9 mouse cellular contexts compared by ENCODE assay signal in genomic region chr5:77245463-77245786, GRCm38 (mm10). TPM values are rescaled to one million over a fixed set of nuclear protein-coding genes. Genes with fewer than 3 reads are reported as not detected.
DNase-seq lines count a peak whose midpoint lies in the region; ATAC-seq and TF ChIP-seq lines count a peak whose summit lies in the region.
"Had no signal": no experiment of that assay in that cellular context is flagged by ENCODE, and none has a peak within 500 bp of the region (broad histone marks: within the 10 kb centered on the region; RNA-seq: fewer than 3 reads in every experiment).

No protein-coding gene starts in this region.

- no peaks in the 10 kb centered on the region for H3K27me3 ChIP-seq in liver, adult 2 months (ENCODE audit: control insufficient read depth, insufficient read depth, low read length)
- H3K27me3 ChIP-seq in embryonic facial prominence, embryonic 13.5 days = no peaks in the 10 kb centered on the region
- H3K27me3 ChIP-seq in intestine, embryonic 16.5 days (replicated peaks; ENCODE audit: control insufficient read depth, insufficient read depth, low read length) = no peaks in the 10 kb centered on the region
- no peaks in the 10 kb centered on the region for H3K27me3 ChIP-seq in neural tube, embryonic 12.5 days (replicated peaks)

- peak overlapping the region; percentile 59 for H3K4me3 ChIP-seq in liver, adult 2 months (ENCODE audit: insufficient read depth, low read depth, low read length)
- peak overlapping the region; percentile 28 for H3K4me3 ChIP-seq in embryonic facial prominence, embryonic 13.5 days
- peak overlapping the region; percentile 40 for H3K4me3 ChIP-seq in intestine, embryonic 16.5 days (ENCODE audit: low read length)
- H3K4me3 ChIP-seq in neural tube, embryonic 12.5 days = no peak overlapping the region

- peak overlapping the region; percentile 55; the same call in 1 of the 2 replicates for H3K9ac ChIP-seq in liver, adult 2 months (ENCODE audit: low read depth, low read length)
- H3K9ac ChIP-seq in embryonic facial prominence, embryonic 13.5 days = peak overlapping the region; percentile 27; the same call in 1 of the 2 replicates
- H3K9ac ChIP-seq in intestine, embryonic 16.5 days (ENCODE audit: low read depth, low read length) = peak overlapping the region; percentile 46; the same call in 1 of the 2 replicates
- H3K9ac ChIP-seq in neural tube, embryonic 12.5 days = no peak overlapping the region

- WGBS in liver, adult 2 months = 30% methylated on average over 7 of the region's 7 CpGs
- WGBS in embryonic facial prominence, embryonic 13.5 days = 34% methylated on average over 7 of the region's 7 CpGs
- WGBS in intestine, embryonic 16.5 days = 30% methylated on average over 7 of the region's 7 CpGs
- 43% methylated on average over 7 of the region's 7 CpGs for WGBS in neural tube, embryonic 12.5 days

- H3K36me3 ChIP-seq in liver, adult 2 months (ENCODE audit: control insufficient read depth, insufficient read depth, low read length) = no peaks in the 10 kb centered on the region
- no peaks in the 10 kb centered on the region for H3K36me3 ChIP-seq in embryonic facial prominence, embryonic 13.5 days
- H3K36me3 ChIP-seq in intestine, embryonic 16.5 days (ENCODE audit: control insufficient read depth, insufficient read depth, low read length) = no peaks in the 10 kb centered on the region
- H3K36me3 ChIP-seq in neural tube, embryonic 12.5 days = no peaks in the 10 kb centered on the region

- H3K4me2 ChIP-seq in embryonic facial prominence, embryonic 13.5 days = peak overlapping the region; percentile 56
- peak overlapping the region; percentile 59 for H3K4me2 ChIP-seq in intestine, embryonic 16.5 days (ENCODE audit: low read depth, low read length)
- H3K4me2 ChIP-seq in neural tube, embryonic 12.5 days (replicated peaks) = peak overlapping the region; percentile 48

- no peak for TF ChIP-seq POLR2A in liver, adult 2 months (IDR thresholded peaks at IDR 0.05; ENCODE audit: extremely low read depth, insufficient read depth, low read length)

- H3K4me1 ChIP-seq in liver, adult 2 months (ENCODE audit: control insufficient read depth, insufficient read depth, low read length) = 0 out of 2 replicates have a peak, but pooled peaks cover 3% of the 10 kb centered on the region
- H3K4me1 ChIP-seq in embryonic facial prominence, embryonic 13.5 days = peaks cover 22% of the 10 kb centered on the region
- H3K4me1 ChIP-seq in intestine, embryonic 16.5 days (ENCODE audit: control insufficient read depth, insufficient read depth, low read length) = peaks cover 2% of the 10 kb centered on the region; the same call in 1 of the 2 replicates
- peaks cover 8% of the 10 kb centered on the region for H3K4me1 ChIP-seq in neural tube, embryonic 12.5 days

- no peaks in the 10 kb centered on the region for H3K9me3 ChIP-seq in embryonic facial prominence, embryonic 13.5 days
- no peaks in the 10 kb centered on the region for H3K9me3 ChIP-seq in intestine, embryonic 16.5 days (ENCODE audit: control insufficient read depth, low read length)
- no peaks in the 10 kb centered on the region for H3K9me3 ChIP-seq in neural tube, embryonic 12.5 days

- ATAC-seq in embryonic facial prominence, embryonic 13.5 days (ENCODE audit: insufficient number of reproducible peaks, insufficient read depth, low FRiP score, low TSS enrichment, low read depth) = no peak
- no peak for ATAC-seq in intestine, embryonic 16.5 days
- no peak for ATAC-seq in neural tube, embryonic 12.5 days (ENCODE audit: low FRiP score, low read depth)

- TF ChIP-seq CTCF in liver, adult 2 months (IDR thresholded peaks at IDR 0.05; ENCODE audit: low read depth, low read length) = no peak

- no peak for DNase-seq in liver, adult 2 months (ENCODE audit: extremely low read depth, low read depth, low spot score)
- DNase-seq in liver (no peak), adipocyte (ENCODE audit: low spot score) (no peak)
- DNase-seq in cerebellum, adult 11 months = no peak
- no peak for DNase-seq in left cerebral cortex, adult 18-20 months (ENCODE audit: low spot score in 2 of 2)

- H3K79me2 ChIP-seq in liver, adult 2 months (ENCODE audit: control insufficient read depth, insufficient read depth, low read length) = no peaks in the 10 kb centered on the region

- H3K27ac ChIP-seq in liver, adult 2 months (replicated peaks; ENCODE audit: insufficient read depth, low read depth, low read length) = no peak overlapping the region
- H3K27ac ChIP-seq in embryonic facial prominence, embryonic 13.5 days = peak overlapping the region; percentile 86
- no peak overlapping the region for H3K27ac ChIP-seq in intestine, embryonic 16.5 days (ENCODE audit: low read length)
- H3K27ac ChIP-seq in neural tube, embryonic 12.5 days = no peak overlapping the region

RNA-seq across cellular contexts. Expression of gene Rest, which starts 19.9 kb away (rescaled TPM):
- total RNA-seq in liver, adult 2 months (2014; rRNA removed) = 9.8 and 9.9 TPM in 2 replicates
- polyA plus RNA-seq in liver, adult 2 months (2012; rRNA removed) = 3.3 and 3.7 TPM in 2 replicates
- polyA plus RNA-seq in embryonic facial prominence, embryonic 13.5 days (2015; fragmentation: Nextera tagmentation; extraction: Ambion mirVana) = 55.9 and 57.5 TPM in 2 replicates
- polyA plus RNA-seq in intestine, embryonic 16.5 days (2015; fragmentation: Nextera tagmentation; extraction: Ambion mirVana) = 20.1 and 21.5 TPM in 2 replicates
- 18.9 and 20.6 TPM in 2 replicates for polyA plus RNA-seq in neural tube, embryonic 12.5 days (2016; fragmentation: Nextera tagmentation; extraction: Ambion mirVana)
- total RNA-seq in left cerebral cortex, adult 18-20 months (2021) = 1 to 10 TPM; 3.5 to 3.6 TPM

RNA-seq across cellular contexts. Expression of gene Spink2, which starts 34.2 kb away (rescaled TPM):
- not detected in 2 replicates for total RNA-seq in liver, adult 2 months (2014; rRNA removed)
- polyA plus RNA-seq in liver, adult 2 months (2012; rRNA removed) = 0.16 TPM in 1 of 2 replicates, not detected in the other
- polyA plus RNA-seq in embryonic facial prominence, embryonic 13.5 days (2015; fragmentation: Nextera tagmentation; extraction: Ambion mirVana) = 0.72 and 0.91 TPM in 2 replicates
- 1.2 and 1.5 TPM in 2 replicates for polyA plus RNA-seq in intestine, embryonic 16.5 days (2015; fragmentation: Nextera tagmentation; extraction: Ambion mirVana)
- polyA plus RNA-seq in neural tube, embryonic 12.5 days (2016; fragmentation: Nextera tagmentation; extraction: Ambion mirVana) = 3.0 and 4.1 TPM in 2 replicates
- total RNA-seq in left cerebral cortex, adult 18-20 months (2021) = not detected
- total RNA-seq: layer of hippocampus, adult 8-10 months had no signal
